Mouse (Mus musculus) limb, embryonic 10.5 days (tissue): ENCODE measurements around the gene Sptb. TPM values are rescaled to one million over a fixed set of nuclear protein-coding genes. Genes with fewer than 3 reads are reported as not detected.

Source experiments
- DNase-seq: peaks from one replicate; pipeline ENCODE4 v3.0.0-alpha.2; 2017; ENCODE audit warnings: low spot score
- H3K27ac ChIP-seq: fragments of 300-500 bp; sonication (generic); 2 replicates; pipeline ENCODE4 v1.5.1; 2016; ENCODE audit warnings: mild to moderate bottlenecking
- H3K27me3 ChIP-seq: fragments of 300-500 bp; sonication (generic); 2 replicates; pipeline ENCODE4 v1.6.1; 2016; ENCODE audit warnings: low read depth, mild to moderate bottlenecking; ENCODE audit not compliant: poor library complexity, severe bottlenecking
- H3K36me3 ChIP-seq: fragments of 300-500 bp; sonication (generic); 2 replicates; pipeline ENCODE4 v1.6.1; 2016; ENCODE audit warnings: mild to moderate bottlenecking, moderate library complexity
- H3K4me1 ChIP-seq: fragments of 300-500 bp; sonication (generic); 2 replicates; pipeline ENCODE4 v1.6.1; 2016
- H3K4me3 ChIP-seq: fragments of 300-500 bp; sonication (generic); 2 replicates; pipeline ENCODE4 v1.5.1; 2016; ENCODE audit warnings: mild to moderate bottlenecking, moderate library complexity
- H3K9me3 ChIP-seq: fragments of 300-500 bp; sonication (generic); replicated peaks from 2 replicates; pipeline ENCODE4 v1.6.1; 2016; ENCODE audit warnings: mild to moderate bottlenecking
- WGBS: fragments of 180-500 bp; shearing (Covaris S2); methylation state at CpG from one replicate; pipeline ENCODE4 v1.1.7; 2016; 5-methylcytosine and 5-hydroxymethylcytosine counted together
- polyA plus RNA-seq: library from polyadenylated mRNA; unstranded; fragments of >200 nt; fragmentation: Nextera tagmentation; extraction: Ambion mirVana; gene quantifications from 2 replicates; pipeline ENCODE4 v1.2.1, GENCODE M21; 2016

The Sptb gene
- polyA plus RNA-seq, 1 experiment from 2014 or later = 3.7 TPM

GRCm38 (mm10) chr12:76594556-76594955 is 115.8 kb downstream of the Sptb start:
- WGBS = 62% methylated on average over 3 of the region's 3 CpGs
- DNase-seq = no peak
- H3K4me3 ChIP-seq = no peak overlapping the region
- H3K9me3 ChIP-seq = no peaks in the 10 kb centered on the region
- 0 out of 2 replicates have a peak, but pooled peaks cover 13% of the 10 kb centered on the region for H3K27me3 ChIP-seq
- no peak overlapping the region for H3K27ac ChIP-seq
- H3K4me1 ChIP-seq = peaks cover 26% of the 10 kb centered on the region
- no peaks in the 10 kb centered on the region for H3K36me3 ChIP-seq

DNA sequence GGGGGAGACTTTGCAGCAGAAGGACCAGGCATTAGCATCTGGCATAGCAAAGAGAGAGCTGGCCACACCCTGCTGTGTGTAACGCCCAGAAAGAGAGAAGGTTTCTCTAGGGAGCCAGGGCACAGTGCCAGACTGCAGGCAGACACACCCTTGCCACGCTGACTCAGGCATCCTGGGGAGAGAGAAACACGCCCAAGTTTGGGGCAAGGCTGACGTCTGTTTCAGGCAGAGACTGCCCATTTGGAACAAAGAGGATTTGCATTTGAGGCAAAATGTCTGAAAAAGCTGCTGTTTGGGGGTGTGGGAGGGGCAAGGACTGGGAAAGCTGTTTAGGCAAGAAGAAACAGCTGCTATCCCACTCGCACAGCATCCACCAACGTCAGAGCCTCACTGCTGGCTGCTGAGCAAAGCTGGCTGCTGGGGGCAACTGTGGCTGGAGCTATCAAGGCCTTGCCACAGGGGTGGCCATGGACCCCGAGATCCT is 116.5 kb downstream of the Sptb start:
- Histone ChIP-seq H3K27ac (no peak overlapping the region), H3K4me1 (peaks cover 29% of the 10 kb centered on the region), H3K36me3 (no peaks in the 10 kb centered on the region), H3K4me3 (no peak overlapping the region), H3K9me3 (no peaks in the 10 kb centered on the region), H3K27me3 (0 out of 2 replicates have a peak, but pooled peaks cover 13% of the 10 kb centered on the region)
- WGBS = 21% methylated on average over 7 of the region's 7 CpGs
- no peak for DNase-seq

DNA sequence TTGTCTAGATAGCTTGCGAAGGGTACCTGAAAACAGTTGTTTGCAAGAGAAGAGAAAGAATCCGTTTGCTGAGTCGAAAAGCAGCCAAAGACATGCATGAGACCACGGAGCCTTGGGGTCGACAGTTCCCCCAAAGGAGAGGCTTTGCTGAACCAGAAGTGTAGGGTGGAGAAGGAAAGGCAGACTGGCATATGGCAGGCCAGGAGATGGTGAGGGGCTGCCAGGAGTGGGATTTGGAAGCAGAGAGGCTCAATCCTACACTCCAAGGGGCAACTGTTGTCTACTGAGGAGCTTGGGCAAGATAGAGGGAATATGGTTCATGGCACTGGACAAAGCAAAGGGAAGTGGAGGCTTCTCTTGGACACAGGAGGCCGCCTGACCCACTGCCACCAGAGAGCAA is 117.1 kb downstream of the Sptb start:
- Histone ChIP-seq H3K27ac (no peak overlapping the region), H3K36me3 (no peaks in the 10 kb centered on the region), H3K27me3 (0 out of 2 replicates have a peak, but pooled peaks cover 13% of the 10 kb centered on the region), H3K4me3 (no peak overlapping the region), H3K4me1 (peaks cover 29% of the 10 kb centered on the region), H3K9me3 (no peaks in the 10 kb centered on the region)
- DNase-seq = no peak
- 84% methylated on average over 6 of the region's 6 CpGs for WGBS

DNA sequence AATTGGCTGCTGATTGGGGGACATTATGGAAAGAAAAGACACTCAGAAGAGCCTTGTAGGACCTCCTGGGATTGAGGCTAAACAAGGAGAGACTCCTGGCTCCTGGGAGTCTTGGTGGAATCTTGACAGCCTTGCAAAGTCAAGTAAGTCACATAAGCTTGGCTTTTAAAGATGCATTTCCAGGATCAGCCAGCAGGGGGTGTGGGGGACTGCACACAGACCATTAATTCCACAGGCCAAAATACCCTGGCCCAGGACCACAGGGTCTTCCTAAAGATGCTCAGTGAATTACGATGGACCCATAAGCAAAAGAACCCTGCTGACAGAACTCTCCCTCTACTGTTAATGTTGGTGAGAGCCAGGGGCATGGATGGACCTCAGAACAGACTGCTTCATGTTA is 118.1 kb downstream of the Sptb start:
- Histone ChIP-seq H3K36me3 (no peaks in the 10 kb centered on the region), H3K4me1 (peaks cover 21% of the 10 kb centered on the region), H3K4me3 (no peak overlapping the region), H3K27ac (no peak overlapping the region), H3K27me3 (0 out of 2 replicates have a peak, but pooled peaks cover 13% of the 10 kb centered on the region), H3K9me3 (no peaks in the 10 kb centered on the region)
- peak; percentile 82 for DNase-seq
- WGBS = 72% methylated on average over 1 of the region's 1 CpGs

GRCm38 (mm10) chr12:76591037-76591436 is 119.3 kb downstream of the Sptb start:
- Histone ChIP-seq H3K27me3 (0 out of 2 replicates have a peak, but pooled peaks cover 13% of the 10 kb centered on the region), H3K27ac (no peak overlapping the region; the same call in 1 of the 2 replicates), H3K36me3 (no peaks in the 10 kb centered on the region), H3K9me3 (no peaks in the 10 kb centered on the region), H3K4me1 (peaks cover 18% of the 10 kb centered on the region), H3K4me3 (no peak overlapping the region)
- DNase-seq = no peak
- 83% methylated on average over 3 of the region's 3 CpGs for WGBS

- H3K27me3 ChIP-seq = 0 out of 2 replicates have a peak, but pooled peaks cover 5% of the 10 kb centered on the region
- 0 out of 2 replicates have a peak overlapping the region, but pooled peaks have one; percentile 20 for H3K27ac ChIP-seq
- no peaks in the 10 kb centered on the region for H3K9me3 ChIP-seq
- no peak for DNase-seq
- no peaks in the 10 kb centered on the region for H3K36me3 ChIP-seq
- H3K4me3 ChIP-seq = no peak overlapping the region
- H3K4me1 ChIP-seq = peaks cover 18% of the 10 kb centered on the region
- WGBS = 70% methylated on average over 6 of the region's 6 CpGs
These were observed 120.8 kb downstream of the Sptb start for GRCm38 (mm10) chr12:76589531-76589930.

DNA sequence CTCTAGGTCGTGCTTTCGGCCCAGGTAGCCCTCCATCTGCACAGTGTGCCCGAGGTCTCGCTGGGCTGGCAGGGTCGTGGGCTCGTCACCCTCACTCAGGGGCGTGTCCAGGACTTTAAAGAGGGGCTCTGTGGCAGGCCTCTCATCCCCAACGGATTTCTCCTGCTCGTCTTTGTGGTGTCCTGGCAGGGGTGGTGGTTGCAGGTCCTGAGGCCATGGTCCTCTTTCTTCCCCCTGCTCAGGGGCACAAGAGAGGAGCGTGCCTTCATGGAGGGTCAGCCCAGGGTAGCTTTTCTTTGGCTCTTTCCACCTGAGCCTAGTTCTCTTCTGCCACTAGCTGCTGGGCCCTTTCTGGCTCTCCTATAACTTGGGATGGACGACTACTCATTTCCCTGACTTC is 123.0 kb downstream of the Sptb start:
- Histone ChIP-seq H3K4me3 (no peak overlapping the region), H3K27ac (no peak overlapping the region), H3K36me3 (no peaks in the 10 kb centered on the region), H3K27me3 (no peaks in the 10 kb centered on the region), H3K9me3 (no peaks in the 10 kb centered on the region), H3K4me1 (peaks cover 21% of the 10 kb centered on the region)
- WGBS = 72% methylated on average over 11 of the region's 11 CpGs
- DNase-seq = no peak

DNA sequence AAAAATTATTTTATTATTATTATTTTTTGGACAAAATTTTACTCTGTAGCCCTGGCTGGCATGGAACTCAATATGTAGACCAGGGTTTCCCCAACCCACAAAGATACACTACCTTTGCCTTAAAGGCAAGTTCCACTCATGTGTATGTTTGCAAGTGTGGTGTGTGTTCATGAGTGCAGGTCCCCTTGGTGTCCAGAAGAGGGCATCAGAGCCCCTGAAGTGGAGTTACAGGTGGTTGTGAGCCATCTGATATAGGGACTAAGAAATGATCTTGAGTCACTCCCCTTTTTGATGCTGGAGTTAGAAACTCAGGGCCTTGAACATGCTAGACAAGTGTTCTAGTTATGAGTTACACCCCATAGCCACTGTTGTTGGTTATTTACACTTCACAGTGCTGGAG is 125.3 kb downstream of the Sptb start:
- H3K4me3 ChIP-seq = no peak overlapping the region
- H3K9me3 ChIP-seq = no peaks in the 10 kb centered on the region
- peaks cover 21% of the 10 kb centered on the region for H3K4me1 ChIP-seq
- H3K36me3 ChIP-seq = no peaks in the 10 kb centered on the region
- DNase-seq = no peak
- H3K27ac ChIP-seq = no peak overlapping the region
- H3K27me3 ChIP-seq = no peaks in the 10 kb centered on the region

DNA sequence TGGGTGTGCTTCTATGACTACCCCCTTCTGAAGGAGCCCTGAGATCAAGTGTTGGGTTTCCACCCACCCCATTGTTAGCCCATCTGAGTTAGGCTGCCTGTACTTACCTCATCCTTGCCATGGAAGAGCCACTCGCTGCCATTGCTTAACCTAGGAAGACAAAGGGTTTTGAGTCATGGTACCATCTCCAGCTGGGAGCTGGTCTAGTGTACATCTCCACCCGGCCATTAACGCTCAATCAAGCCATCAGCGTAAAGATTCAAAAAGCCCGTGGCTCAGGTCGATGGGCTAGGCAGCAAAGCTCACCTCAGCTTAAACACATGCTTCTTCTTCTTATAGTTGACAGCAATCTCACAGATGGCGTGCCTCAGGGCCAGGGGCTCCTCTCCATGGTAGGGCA is 126.9 kb downstream of the Sptb start:
- H3K27ac ChIP-seq = no peak overlapping the region

DNA sequence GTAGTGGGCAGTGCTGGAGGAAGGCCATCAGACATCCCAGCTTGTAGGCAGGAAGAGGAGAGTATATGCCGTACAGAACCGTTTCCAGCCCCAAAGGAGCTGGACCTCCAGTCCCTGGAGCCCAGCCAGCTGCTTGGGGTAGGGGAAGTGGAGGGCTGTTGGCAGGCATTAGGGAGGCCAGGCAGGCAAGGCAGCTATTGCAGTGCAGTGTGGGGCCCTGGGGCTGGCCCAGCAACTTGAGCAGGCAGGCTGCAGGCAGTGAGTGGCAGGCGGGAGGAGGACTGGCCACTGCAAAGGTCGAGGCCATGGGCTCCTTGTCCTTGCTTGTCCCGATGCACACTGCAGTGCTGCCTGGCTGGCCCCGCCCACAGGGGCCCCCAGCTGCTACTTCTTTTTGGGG is 127.5 kb downstream of the Sptb start:
- 43% methylated on average over 6 of the region's 6 CpGs for WGBS
- Histone ChIP-seq H3K9me3 (no peaks in the 10 kb centered on the region), H3K27ac (peak overlapping the region; percentile 50), H3K4me1 (peaks cover 13% of the 10 kb centered on the region), H3K36me3 (peaks cover 13% of the 10 kb centered on the region), H3K27me3 (no peaks in the 10 kb centered on the region), H3K4me3 (no peak overlapping the region)
- DNase-seq = peak; percentile 38

More for the DNA sequence above, 126.9 kb downstream of the Sptb start:
- H3K27me3 ChIP-seq = no peaks in the 10 kb centered on the region
- no peak for DNase-seq
- 89% methylated on average over 7 of the region's 7 CpGs for WGBS
- no peak overlapping the region for H3K4me3 ChIP-seq
- H3K9me3 ChIP-seq = no peaks in the 10 kb centered on the region
- H3K4me1 ChIP-seq = peaks cover 13% of the 10 kb centered on the region
- peaks cover 6% of the 10 kb centered on the region; the same call in 1 of the 2 replicates for H3K36me3 ChIP-seq

- Histone ChIP-seq H3K27me3 (no peaks in the 10 kb centered on the region), H3K4me3 (no peak overlapping the region), H3K4me1 (peaks cover 13% of the 10 kb centered on the region), H3K9me3 (no peaks in the 10 kb centered on the region), H3K27ac (no peak overlapping the region), H3K36me3 (peaks cover 20% of the 10 kb centered on the region)
- WGBS = 82% methylated on average over 3 of the region's 3 CpGs
- DNase-seq = no peak
These were observed 128.2 kb downstream of the Sptb start for GRCm38 (mm10) chr12:76582139-76582538.

DNA sequence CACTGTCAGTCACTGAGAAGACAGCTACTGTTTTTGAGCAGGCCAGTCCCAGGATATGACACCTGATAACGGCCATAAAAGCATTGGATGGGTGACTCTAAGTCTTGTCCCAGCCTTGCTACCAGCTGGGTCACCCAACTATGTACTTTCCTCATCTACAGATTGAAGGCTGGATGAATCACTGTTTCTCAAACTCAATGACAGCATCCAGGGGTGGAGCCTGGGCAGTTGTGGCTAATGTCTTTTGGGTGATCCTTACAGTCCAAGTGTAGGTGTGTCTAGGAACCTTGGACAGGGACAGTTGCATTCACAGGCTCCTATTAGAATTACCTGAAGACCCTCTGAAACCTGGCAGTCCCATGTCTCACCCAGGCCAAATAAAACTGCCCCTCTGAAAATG is 130.5 kb downstream of the Sptb start:
- H3K4me3 ChIP-seq = no peak overlapping the region
- no peak overlapping the region for H3K27ac ChIP-seq
- 77% methylated on average over 1 of the region's 1 CpGs for WGBS
- no peaks in the 10 kb centered on the region for H3K9me3 ChIP-seq
- no peaks in the 10 kb centered on the region for H3K27me3 ChIP-seq
- no peak for DNase-seq
- H3K4me1 ChIP-seq = peaks cover 13% of the 10 kb centered on the region
- peaks cover 43% of the 10 kb centered on the region for H3K36me3 ChIP-seq

DNA sequence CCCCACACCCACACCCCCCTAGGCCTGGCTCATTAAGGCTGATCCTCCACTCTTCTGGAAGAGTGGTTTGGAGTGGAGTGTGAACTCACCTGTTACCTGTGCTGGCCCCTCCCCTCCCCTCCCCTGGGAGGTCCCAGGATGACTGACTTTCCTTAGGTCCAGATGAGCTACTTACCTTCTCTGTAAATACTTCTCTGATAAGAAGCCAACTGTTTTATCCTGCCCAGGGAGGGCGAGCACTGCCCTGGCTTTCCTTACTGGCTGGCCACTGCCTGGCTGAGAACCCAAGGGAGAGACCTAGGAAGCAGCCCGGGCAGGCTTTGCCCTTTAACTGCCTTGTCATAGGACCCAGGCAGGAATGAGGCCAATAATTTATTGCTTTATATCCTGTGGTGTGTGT is 131.9 kb downstream of the Sptb start:
- peaks cover 50% of the 10 kb centered on the region for H3K36me3 ChIP-seq
- DNase-seq = no peak

DNA sequence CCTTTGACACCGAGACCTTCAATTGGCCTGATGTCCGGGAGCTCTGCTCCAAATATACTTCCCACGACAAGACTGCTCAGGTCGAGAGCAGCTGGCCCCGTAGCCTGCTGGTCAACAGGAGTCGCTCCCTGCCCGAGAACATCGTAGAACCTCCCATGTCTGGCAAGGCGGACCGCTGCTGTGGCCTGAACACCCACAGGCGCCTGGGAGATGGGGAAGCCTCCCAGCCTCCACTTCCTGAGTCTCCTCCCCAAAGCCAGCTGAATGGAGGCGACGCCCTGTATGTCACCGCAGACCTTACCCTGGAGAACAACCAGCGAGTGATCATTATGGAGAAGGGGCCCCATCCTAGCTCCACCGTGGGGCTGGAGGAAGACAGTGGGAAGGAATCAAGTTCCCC is 132.5 kb downstream of the Sptb start:
- 96% methylated on average over 16 of the region's 16 CpGs for WGBS
- Histone ChIP-seq H3K4me3 (no peak overlapping the region), H3K36me3 (peaks cover 56% of the 10 kb centered on the region), H3K9me3 (no peaks in the 10 kb centered on the region), H3K27me3 (no peaks in the 10 kb centered on the region), H3K27ac (no peak overlapping the region), H3K4me1 (peaks cover 8% of the 10 kb centered on the region)
- no peak for DNase-seq

More for the DNA sequence above, 131.9 kb downstream of the Sptb start:
- 84% methylated on average over 2 of the region's 2 CpGs for WGBS
- Histone ChIP-seq H3K4me3 (no peak overlapping the region), H3K27ac (no peak overlapping the region), H3K9me3 (no peaks in the 10 kb centered on the region), H3K27me3 (no peaks in the 10 kb centered on the region), H3K4me1 (peaks cover 13% of the 10 kb centered on the region)
